Mouse (Mus musculus): ENCODE measurements around the gene Akr1c13. TPM values are rescaled to one million over a fixed set of nuclear protein-coding genes. Genes with fewer than 3 reads are reported as not detected.
"Not testable (repeated sequence)": the region's sequence is repeated elsewhere in the genome, so short reads cannot be mapped to it uniquely, and the experiment has no call there.

Gene Akr1c13
- 496 and 608 TPM in 2 replicates for polyA plus RNA-seq (2015; fragmentation: Nextera tagmentation; extraction: Ambion mirVana)

DNA sequence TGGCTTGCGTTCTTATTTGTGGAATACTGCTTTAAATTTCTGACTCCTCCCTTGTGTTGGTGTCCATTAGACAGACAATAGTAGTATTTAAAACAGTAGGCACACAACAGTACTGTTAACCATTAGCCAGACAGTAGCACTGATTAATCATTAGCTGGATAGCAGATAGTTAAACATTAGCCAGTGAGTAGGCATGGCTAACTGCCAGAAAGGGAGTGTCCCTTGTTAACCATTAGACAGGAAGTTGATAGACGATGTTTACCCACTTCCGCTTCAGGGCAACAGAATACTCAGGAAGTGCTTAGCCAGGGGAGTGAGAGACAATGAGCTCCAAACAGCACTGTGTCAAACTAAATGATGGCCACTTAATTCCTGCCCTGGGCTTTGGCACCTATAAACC lies at the start of gene Akr1c13:
TSS of gene Akr1c13 (plus strand) at position 247 of the 400 bp plus-strand sequence.
- no peaks in the 10 kb centered on the region for H3K36me3 ChIP-seq (ENCODE audit: control insufficient read depth, insufficient read depth, low read length)
- H3K9ac ChIP-seq (ENCODE audit: low read depth, low read length), result peak within 1 kb of the TSS; percentile 55
- no peaks in the 10 kb centered on the region for H3K27me3 ChIP-seq (replicated peaks; ENCODE audit: control insufficient read depth, insufficient read depth, low read length)
- peak within 1 kb of the TSS; percentile 47 for H3K4me3 ChIP-seq (ENCODE audit: low read length)
- peak within 1 kb of the TSS; percentile 40 for H3K4me2 ChIP-seq (ENCODE audit: low read depth, low read length)
- WGBS, result 37% methylated on average over 3 of the region's 3 CpGs
- peak within 1 kb of the TSS; percentile 77 for H3K27ac ChIP-seq (ENCODE audit: low read length)
- H3K9me3 ChIP-seq (ENCODE audit: control insufficient read depth, low read length), result no peaks in the 10 kb centered on the region
- no peaks in the 10 kb centered on the region for H3K4me1 ChIP-seq (ENCODE audit: control insufficient read depth, insufficient read depth, low read length)
- peak; percentile 94 for ATAC-seq

DNA sequence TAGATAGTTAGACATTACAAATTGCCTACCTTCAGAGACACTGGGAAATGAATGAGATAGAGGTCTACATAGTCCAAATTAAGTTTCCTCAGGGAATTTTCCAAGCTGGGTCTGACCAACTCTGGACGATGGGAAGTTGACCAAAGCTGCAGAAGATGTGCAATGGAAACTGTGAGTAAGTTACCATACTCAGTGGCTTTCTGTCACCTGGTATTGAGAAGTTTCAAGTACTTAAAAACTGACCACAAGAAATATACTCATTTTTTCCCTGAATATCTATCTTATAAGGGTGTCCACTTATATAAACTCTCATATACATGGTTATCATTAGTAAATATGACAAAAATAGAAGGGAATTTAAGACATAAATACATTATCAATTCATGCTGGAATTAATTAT lies 46.7 kb upstream of the Akr1c13 start:
- Histone ChIP-seq H3K36me3 (ENCODE audit: control insufficient read depth, insufficient read depth, low read length) (no peaks in the 10 kb centered on the region), H3K9me3 (ENCODE audit: control insufficient read depth, low read length) (no peaks in the 10 kb centered on the region), H3K4me3 (ENCODE audit: low read length) (no peak overlapping the region), H3K4me1 (ENCODE audit: control insufficient read depth, insufficient read depth, low read length) (no peaks in the 10 kb centered on the region), H3K9ac (ENCODE audit: low read depth, low read length) (no peak overlapping the region), H3K27me3 (replicated peaks; ENCODE audit: control insufficient read depth, insufficient read depth, low read length) (no peaks in the 10 kb centered on the region), H3K4me2 (ENCODE audit: low read depth, low read length) (no peak overlapping the region), H3K27ac (ENCODE audit: low read length) (no peak overlapping the region)
- 86% methylated on average over 1 of the region's 1 CpGs for WGBS
- ATAC-seq, result no peak

DNA sequence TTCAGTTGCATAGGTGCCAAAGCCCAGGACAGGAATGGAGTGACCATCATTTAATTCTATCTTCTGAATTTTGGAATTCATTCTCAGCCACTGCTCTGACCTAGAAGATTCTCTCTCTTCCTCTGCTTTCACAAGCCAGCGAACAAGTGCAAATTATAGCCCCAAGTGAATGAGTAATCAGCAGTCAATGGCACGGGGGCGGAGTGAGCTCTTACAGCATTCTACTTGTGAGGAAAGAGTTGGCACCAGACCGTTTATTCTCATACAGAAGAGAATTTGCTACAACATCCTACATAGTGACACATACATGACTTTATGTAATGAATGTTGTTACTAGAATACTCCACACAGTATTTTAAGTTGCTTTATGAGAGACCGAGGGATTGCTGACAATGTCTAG lies 40.4 kb upstream of the Akr1c13 start, which contains the start of gene Akr1c18:
TSS of gene Akr1c18 (minus strand) at position 137 of the 400 bp plus-strand sequence.
- H3K4me3 ChIP-seq (ENCODE audit: low read length), result no peak within 1 kb of the TSS
- no peak within 1 kb of the TSS for H3K27ac ChIP-seq (ENCODE audit: low read length)
- no peaks in the 10 kb centered on the region for H3K9me3 ChIP-seq (ENCODE audit: control insufficient read depth, low read length)
- H3K27me3 ChIP-seq (replicated peaks; ENCODE audit: control insufficient read depth, insufficient read depth, low read length), result no peaks in the 10 kb centered on the region
- no peak for ATAC-seq
- no peak within 1 kb of the TSS for H3K4me2 ChIP-seq (ENCODE audit: low read depth, low read length)
- no peaks in the 10 kb centered on the region for H3K36me3 ChIP-seq (ENCODE audit: control insufficient read depth, insufficient read depth, low read length)
- WGBS, result 65% methylated on average over 5 of the region's 5 CpGs
- no peaks in the 10 kb centered on the region for H3K4me1 ChIP-seq (ENCODE audit: control insufficient read depth, insufficient read depth, low read length)
- H3K9ac ChIP-seq (ENCODE audit: low read depth, low read length), result no peak within 1 kb of the TSS

DNA sequence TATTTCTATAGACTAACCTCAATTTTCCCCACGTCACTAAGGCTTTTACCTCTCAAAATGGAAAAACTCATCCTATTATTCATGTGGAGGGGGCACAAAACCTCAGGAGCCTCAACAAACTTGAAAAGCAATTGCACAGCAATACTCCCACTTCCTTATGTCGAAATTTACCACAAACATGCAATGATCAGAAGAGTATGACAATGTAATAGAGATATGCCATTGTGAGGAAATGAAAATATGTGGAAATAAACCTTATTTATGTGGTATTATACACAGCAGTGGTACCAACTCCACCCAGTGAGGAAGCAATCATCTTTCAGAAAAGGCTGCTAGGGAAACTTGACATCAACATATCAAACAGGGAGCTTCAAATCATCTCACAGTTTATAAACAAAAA lies 38.0 kb upstream of the Akr1c13 start:
- WGBS, result 74% methylated on average over 2 of the region's 2 CpGs
- Histone ChIP-seq H3K9ac (ENCODE audit: low read depth, low read length) (no peak overlapping the region), H3K4me2 (ENCODE audit: low read depth, low read length) (no peak overlapping the region), H3K4me1 (ENCODE audit: control insufficient read depth, insufficient read depth, low read length) (no peaks in the 10 kb centered on the region), H3K36me3 (ENCODE audit: control insufficient read depth, insufficient read depth, low read length) (no peaks in the 10 kb centered on the region), H3K27me3 (replicated peaks; ENCODE audit: control insufficient read depth, insufficient read depth, low read length) (no peaks in the 10 kb centered on the region), H3K27ac (ENCODE audit: low read length) (no peak overlapping the region), H3K9me3 (ENCODE audit: control insufficient read depth, low read length) (no peaks in the 10 kb centered on the region), H3K4me3 (ENCODE audit: low read length) (no peak overlapping the region)
- no peak for ATAC-seq

DNA sequence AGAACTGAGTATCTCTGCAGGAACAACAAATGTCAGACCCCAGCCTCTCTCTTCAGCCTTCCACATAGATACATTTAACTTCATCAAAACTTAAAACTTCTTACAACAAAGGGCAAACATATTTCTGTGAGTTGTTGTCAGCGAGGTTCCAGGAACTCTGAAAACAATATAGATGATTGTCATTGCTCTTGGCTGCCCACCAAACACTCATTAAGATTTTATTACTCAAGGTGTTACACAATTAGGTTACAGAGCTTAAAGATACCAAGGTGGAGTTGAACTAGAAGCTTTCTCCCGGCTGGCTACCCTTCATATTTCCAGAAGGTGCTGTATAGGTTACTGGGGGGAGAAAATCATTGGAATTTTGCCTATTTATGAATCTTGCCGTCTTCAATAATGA lies 37.4 kb upstream of the Akr1c13 start:
- H3K4me2 ChIP-seq (ENCODE audit: low read depth, low read length), result no peak overlapping the region
- H3K4me3 ChIP-seq (ENCODE audit: low read length), result no peak overlapping the region
- H3K27me3 ChIP-seq (replicated peaks; ENCODE audit: control insufficient read depth, insufficient read depth, low read length), result no peaks in the 10 kb centered on the region
- H3K36me3 ChIP-seq (ENCODE audit: control insufficient read depth, insufficient read depth, low read length), result no peaks in the 10 kb centered on the region
- no peak overlapping the region for H3K9ac ChIP-seq (ENCODE audit: low read depth, low read length)
- H3K27ac ChIP-seq (ENCODE audit: low read length), result no peak overlapping the region
- no peaks in the 10 kb centered on the region for H3K4me1 ChIP-seq (ENCODE audit: control insufficient read depth, insufficient read depth, low read length)
- 76% methylated on average over 3 of the region's 3 CpGs for WGBS
- H3K9me3 ChIP-seq (ENCODE audit: control insufficient read depth, low read length), result no peaks in the 10 kb centered on the region
- no peak for ATAC-seq

DNA sequence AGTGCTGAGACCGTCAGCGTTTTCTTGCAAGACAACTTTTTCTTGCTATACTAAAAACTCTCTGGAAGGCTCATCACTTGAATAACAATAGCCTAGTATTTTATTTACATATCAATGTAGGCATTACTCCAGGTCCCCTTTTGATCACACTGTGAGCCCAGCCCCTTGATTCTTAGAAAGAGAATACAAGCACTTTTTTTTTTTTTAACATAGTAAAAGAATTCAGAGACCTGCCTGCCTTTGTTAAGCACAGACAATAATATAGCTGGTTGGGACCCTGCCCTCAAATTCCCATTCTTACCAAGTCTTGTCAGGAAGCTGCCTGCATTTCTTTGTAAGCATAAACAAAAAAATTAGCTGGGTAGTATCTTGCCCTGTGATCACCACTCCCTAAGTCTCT lies 35.7 kb upstream of the Akr1c13 start:
- H3K4me3 ChIP-seq (ENCODE audit: low read length), result no peak overlapping the region
- H3K36me3 ChIP-seq (ENCODE audit: control insufficient read depth, insufficient read depth, low read length), result no peaks in the 10 kb centered on the region
- no peaks in the 10 kb centered on the region for H3K27me3 ChIP-seq (replicated peaks; ENCODE audit: control insufficient read depth, insufficient read depth, low read length)
- H3K9ac ChIP-seq (ENCODE audit: low read depth, low read length), result no peak overlapping the region
- no peak overlapping the region for H3K27ac ChIP-seq (ENCODE audit: low read length)
- no peaks in the 10 kb centered on the region for H3K4me1 ChIP-seq (ENCODE audit: control insufficient read depth, insufficient read depth, low read length)
- 92% methylated on average over 2 of the region's 2 CpGs for WGBS
- no peak for ATAC-seq
- H3K9me3 ChIP-seq (ENCODE audit: control insufficient read depth, low read length), result no peaks in the 10 kb centered on the region
- H3K4me2 ChIP-seq (ENCODE audit: low read depth, low read length), result no peak overlapping the region

DNA sequence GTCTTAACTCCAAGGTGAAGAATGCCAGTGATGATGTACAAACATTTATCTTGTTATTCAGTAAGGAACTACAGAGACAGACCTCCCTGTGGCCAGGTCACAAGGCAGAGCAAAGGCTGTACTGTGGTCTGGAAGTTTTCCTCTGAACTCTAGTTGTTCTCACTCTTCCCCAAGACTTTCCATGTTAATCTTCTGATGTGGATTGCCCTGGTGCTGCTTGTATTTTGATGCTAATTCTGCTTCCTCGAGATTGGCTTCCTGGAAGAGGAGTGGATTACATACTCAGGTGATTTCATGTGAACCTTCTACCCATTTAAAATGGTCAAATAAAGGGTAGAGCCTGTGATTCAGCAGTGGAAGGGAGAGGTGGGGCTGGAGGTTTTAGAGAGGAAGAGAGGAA lies 22.9 kb upstream of the Akr1c13 start:
- 44% methylated on average over 1 of the region's 1 CpGs for WGBS
- H3K27me3 ChIP-seq (replicated peaks; ENCODE audit: control insufficient read depth, insufficient read depth, low read length), result no peaks in the 10 kb centered on the region
- no peak overlapping the region for H3K4me2 ChIP-seq (ENCODE audit: low read depth, low read length)
- no peak overlapping the region for H3K4me3 ChIP-seq (ENCODE audit: low read length)
- no peak for ATAC-seq
- no peaks in the 10 kb centered on the region for H3K36me3 ChIP-seq (ENCODE audit: control insufficient read depth, insufficient read depth, low read length)
- no peaks in the 10 kb centered on the region for H3K4me1 ChIP-seq (ENCODE audit: control insufficient read depth, insufficient read depth, low read length)
- H3K9me3 ChIP-seq (ENCODE audit: control insufficient read depth, low read length), result no peaks in the 10 kb centered on the region
- no peak overlapping the region for H3K9ac ChIP-seq (ENCODE audit: low read depth, low read length)
- H3K27ac ChIP-seq (ENCODE audit: low read length), result no peak overlapping the region

DNA sequence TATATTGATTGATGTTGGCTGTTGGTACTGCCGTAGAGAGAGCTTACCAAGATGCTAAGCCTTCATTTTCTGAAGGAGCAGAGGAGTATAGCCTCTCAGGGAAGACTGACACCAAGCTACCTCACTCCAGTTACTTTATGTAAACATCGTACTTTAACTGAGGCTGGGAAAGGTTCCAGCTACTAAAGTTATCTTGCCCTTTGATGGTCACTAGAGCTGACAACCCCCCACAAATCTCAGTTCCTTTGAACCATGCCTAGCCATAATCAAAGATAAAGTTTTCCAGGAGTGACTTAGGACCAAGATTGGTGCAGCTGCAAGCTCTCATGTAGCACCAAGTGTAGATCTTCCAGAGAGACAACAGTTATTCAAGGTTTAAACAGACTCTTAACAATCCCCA lies 18.0 kb upstream of the Akr1c13 start:
- no peaks in the 10 kb centered on the region for H3K27me3 ChIP-seq (replicated peaks; ENCODE audit: control insufficient read depth, insufficient read depth, low read length)
- H3K36me3 ChIP-seq (ENCODE audit: control insufficient read depth, insufficient read depth, low read length), result no peaks in the 10 kb centered on the region
- no peak overlapping the region for H3K9ac ChIP-seq (ENCODE audit: low read depth, low read length)
- no peak overlapping the region for H3K27ac ChIP-seq (ENCODE audit: low read length)
- H3K4me2 ChIP-seq (ENCODE audit: low read depth, low read length), result no peak overlapping the region
- H3K4me1 ChIP-seq (ENCODE audit: control insufficient read depth, insufficient read depth, low read length), result no peaks in the 10 kb centered on the region
- H3K9me3 ChIP-seq (ENCODE audit: control insufficient read depth, low read length), result no peaks in the 10 kb centered on the region
- WGBS, result 34% methylated on average over 2 of the region's 2 CpGs
- no peak overlapping the region for H3K4me3 ChIP-seq (ENCODE audit: low read length)
- ATAC-seq, result no peak; the same call in 1 of the 2 replicates

DNA sequence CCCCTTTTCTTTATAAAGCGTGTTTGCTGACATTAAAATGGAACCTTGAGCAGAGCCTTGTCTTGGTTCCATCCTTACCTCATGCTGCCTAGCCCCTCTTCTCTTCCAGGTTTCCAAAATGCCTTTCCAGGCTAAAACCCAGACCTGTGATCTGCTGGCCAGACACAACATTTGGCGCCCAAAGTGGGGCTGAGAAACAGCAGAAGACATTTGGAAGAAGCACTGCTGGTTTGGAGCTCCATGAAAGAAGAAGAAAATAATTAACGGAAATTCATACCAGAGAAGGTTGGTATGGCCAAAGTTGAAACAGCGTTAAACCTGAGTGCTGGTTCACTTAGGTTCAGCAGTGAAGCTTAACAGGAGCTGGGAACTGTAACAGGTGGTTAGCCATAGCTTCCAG lies 9.6 kb upstream of the Akr1c13 start:
- ATAC-seq; H3K9ac ChIP-seq (ENCODE audit: low read depth, low read length): not testable (repeated sequence)

DNA sequence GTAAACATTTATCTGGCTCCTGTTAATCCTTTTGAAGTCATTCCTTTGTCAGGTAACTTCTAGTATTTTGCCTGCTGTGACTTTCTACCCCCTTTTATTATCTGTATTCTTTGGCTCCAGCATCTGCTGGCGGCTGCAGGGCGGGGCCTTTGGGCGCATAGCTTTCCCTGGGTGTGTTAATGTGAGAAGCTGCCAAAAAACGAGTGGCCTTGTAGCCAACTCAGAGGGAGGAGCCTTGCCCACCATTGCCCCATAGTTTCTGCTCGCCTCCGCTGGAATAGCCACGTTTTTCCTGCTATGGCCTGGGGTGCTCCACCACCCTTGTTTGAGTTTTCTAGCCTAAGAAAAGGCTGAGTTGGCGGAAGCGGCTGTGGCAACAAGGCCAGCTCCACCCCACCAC lies 7.8 kb upstream of the Akr1c13 start:
- H3K9me3 ChIP-seq (ENCODE audit: control insufficient read depth, low read length), result peaks cover 3% of the 10 kb centered on the region; the same call in 1 of the 2 replicates
- ATAC-seq, result no peak
- no peak overlapping the region for H3K4me2 ChIP-seq (ENCODE audit: low read depth, low read length)
- no peak overlapping the region for H3K9ac ChIP-seq (ENCODE audit: low read depth, low read length)
- H3K4me1 ChIP-seq (ENCODE audit: control insufficient read depth, insufficient read depth, low read length), result no peaks in the 10 kb centered on the region
- no peaks in the 10 kb centered on the region for H3K27me3 ChIP-seq (replicated peaks; ENCODE audit: control insufficient read depth, insufficient read depth, low read length)
- no peak overlapping the region for H3K27ac ChIP-seq (ENCODE audit: low read length)
- H3K4me3 ChIP-seq (ENCODE audit: low read length), result no peak overlapping the region
- WGBS, result 75% methylated on average over 9 of the region's 9 CpGs
- no peaks in the 10 kb centered on the region for H3K36me3 ChIP-seq (ENCODE audit: control insufficient read depth, insufficient read depth, low read length)

More for the DNA sequence above, 9.6 kb upstream of the Akr1c13 start:
- H3K36me3 ChIP-seq (ENCODE audit: control insufficient read depth, insufficient read depth, low read length); H3K9me3 ChIP-seq (ENCODE audit: control insufficient read depth, low read length); H3K27me3 ChIP-seq (replicated peaks; ENCODE audit: control insufficient read depth, insufficient read depth, low read length); H3K4me2 ChIP-seq (ENCODE audit: low read depth, low read length); H3K4me3 ChIP-seq (ENCODE audit: low read length); H3K4me1 ChIP-seq (ENCODE audit: control insufficient read depth, insufficient read depth, low read length); H3K27ac ChIP-seq (ENCODE audit: low read length): not testable (repeated sequence)
- WGBS, result 92% methylated on average over 4 of the region's 4 CpGs
